Mouse (Mus musculus) hindbrain, postnatal 0 days (tissue): Measurements from ENCODE around the gene Scn1b. TPM values are rescaled to one million over a fixed set of nuclear protein-coding genes. Genes with fewer than 3 reads are reported as not detected.
A peak's percentile ranks its signal among the peaks of the same experiment; 100 is the strongest.

ENCODE experiments used
- ATAC-seq: fragments of 200-750 bp; cut with Nextera tagmentation; 2 replicates; pipeline ENCODE4 v1.8.0; 2017; ENCODE audit warnings: mild to moderate bottlenecking, moderate TSS enrichment, moderate library complexity
- DNase-seq: peaks from one replicate; pipeline ENCODE4 v3.0.0-alpha.2; 2015; ENCODE audit warnings: low spot score
- H3K27ac ChIP-seq: fragments of 300-500 bp; sonication (generic); 2 replicates; pipeline ENCODE4 v1.5.1; 2014; ENCODE audit warnings: mild to moderate bottlenecking
- H3K27me3 ChIP-seq: fragments of 300-500 bp; sonication (generic); 2 replicates; pipeline ENCODE4 v1.6.1; 2014; ENCODE audit warnings: low read length, mixed read lengths; ENCODE audit not compliant: insufficient read depth
- H3K36me3 ChIP-seq: fragments of 300-500 bp; sonication (generic); 2 replicates; pipeline ENCODE4 v1.6.1; 2014; ENCODE audit warnings: low read length, mixed read lengths; ENCODE audit not compliant: insufficient read depth
- H3K4me1 ChIP-seq: fragments of 300-500 bp; sonication (generic); 2 replicates; pipeline ENCODE4 v1.6.1; 2014; ENCODE audit warnings: antibody characterized with exemption, low read length, mixed read lengths; ENCODE audit not compliant: insufficient read depth
- H3K4me2 ChIP-seq: fragments of 300-500 bp; sonication (generic); 2 replicates; pipeline ENCODE4 v1.6.1; 2014; ENCODE audit warnings: low read depth, mild to moderate bottlenecking, low read length, moderate library complexity, mixed read lengths
- H3K4me3 ChIP-seq: fragments of 300-500 bp; sonication (generic); 2 replicates; pipeline ENCODE4 v1.5.1; 2014; ENCODE audit warnings: low read length
- H3K9ac ChIP-seq: fragments of 300-500 bp; sonication (generic); replicated peaks from 2 replicates; pipeline ENCODE4 v1.6.1; 2014; ENCODE audit warnings: mild to moderate bottlenecking, low read length, moderate library complexity, mixed read lengths
- H3K9me3 ChIP-seq: fragments of 300-500 bp; sonication (generic); 2 replicates; pipeline ENCODE4 v1.6.1; 2016; ENCODE audit warnings: low read length, mixed read lengths
- CTCF ChIP-seq: IDR thresholded peaks from 2 replicates; pipeline ENCODE4 v1.5.1; 2016; ENCODE audit warnings: antibody characterized with exemption, control low read depth, low read depth
- WGBS: fragments of 180-500 bp; shearing (Covaris S2); extraction: QIAGEN DNeasy Blood & Tissue Kit; methylation state at CpG from one replicate; pipeline ENCODE4 v1.1.7; 2014; 5-methylcytosine and 5-hydroxymethylcytosine counted together
- polyA plus RNA-seq: library from polyadenylated mRNA; unstranded; fragments of >200 nt; fragmentation: Nextera tagmentation; extraction: Ambion mirVana; gene quantifications from 2 replicates; pipeline ENCODE4 v1.2.1, GENCODE M21; 2015
- total RNA-seq: library from RNA; depleted of rRNA; stranded (reverse); fragments of >200 nt; gene quantifications from 2 replicates; pipeline ENCODE4 v1.2.3, GENCODE M21; 2014

Scn1b gene
- total and polyA plus RNA-seq, 2 experiments from 2014 or later, result 44.3 to 69.5 TPM

GRCm38 (mm10) chr7:31109796-31110195 lies 17.0 kb downstream of the Scn1b start:
- no peaks in the 10 kb centered on the region for H3K27me3 ChIP-seq
- no peaks in the 10 kb centered on the region for H3K36me3 ChIP-seq
- DNase-seq, result no peak
- WGBS, result 86% methylated on average over 5 of the region's 5 CpGs
- no peaks in the 10 kb centered on the region for H3K4me1 ChIP-seq
- no peak overlapping the region for H3K27ac ChIP-seq
- H3K9ac ChIP-seq, result no peak overlapping the region
- H3K4me3 ChIP-seq, result no peak overlapping the region
- no peak for TF ChIP-seq CTCF
- no peaks in the 10 kb centered on the region for H3K9me3 ChIP-seq
- no peak overlapping the region for H3K4me2 ChIP-seq
- ATAC-seq, result no peak

GRCm38 (mm10) chr7:31109091-31109490 lies 17.7 kb downstream of the Scn1b start:
- TF ChIP-seq CTCF, result no peak
- no peak overlapping the region for H3K27ac ChIP-seq
- DNase-seq, result no peak
- no peaks in the 10 kb centered on the region for H3K4me1 ChIP-seq
- no peaks in the 10 kb centered on the region for H3K27me3 ChIP-seq
- no peak for ATAC-seq
- no peak overlapping the region for H3K9ac ChIP-seq
- 33% methylated on average over 6 of the region's 7 CpGs for WGBS
- H3K9me3 ChIP-seq, result no peaks in the 10 kb centered on the region
- H3K4me3 ChIP-seq, result no peak overlapping the region
- H3K4me2 ChIP-seq, result no peak overlapping the region
- no peaks in the 10 kb centered on the region for H3K36me3 ChIP-seq

- no peak overlapping the region for H3K27ac ChIP-seq
- no peaks in the 10 kb centered on the region for H3K27me3 ChIP-seq
- no peaks in the 10 kb centered on the region for H3K4me1 ChIP-seq
- DNase-seq (no peak), ATAC-seq (no peak)
- 90% methylated on average over 11 of the region's 11 CpGs for WGBS
- no peak for TF ChIP-seq CTCF
- no peak overlapping the region for H3K4me2 ChIP-seq
- H3K36me3 ChIP-seq, result no peaks in the 10 kb centered on the region
- H3K4me3 ChIP-seq, result no peak overlapping the region
- H3K9me3 ChIP-seq, result no peaks in the 10 kb centered on the region
- H3K9ac ChIP-seq, result no peak overlapping the region
These were observed 19.0 kb downstream of the Scn1b start for GRCm38 (mm10) chr7:31107781-31108180.

- ATAC-seq, result no peak
- no peaks in the 10 kb centered on the region for H3K9me3 ChIP-seq
- WGBS, result 51% methylated on average over 3 of the region's 3 CpGs
- H3K4me1 ChIP-seq, result no peaks in the 10 kb centered on the region
- H3K27me3 ChIP-seq, result no peaks in the 10 kb centered on the region
- H3K36me3 ChIP-seq, result no peaks in the 10 kb centered on the region
- no peak for DNase-seq
- no peak overlapping the region for H3K4me3 ChIP-seq
- no peak overlapping the region for H3K27ac ChIP-seq
- H3K9ac ChIP-seq, result no peak overlapping the region
- TF ChIP-seq CTCF, result no peak
- H3K4me2 ChIP-seq, result no peak overlapping the region
These were observed 20.6 kb downstream of the Scn1b start for GRCm38 (mm10) chr7:31106166-31106565.

GRCm38 (mm10) chr7:31105061-31105768 lies 21.6 kb downstream of the Scn1b start:
- H3K36me3 ChIP-seq, result no peaks in the 10 kb centered on the region
- H3K4me2 ChIP-seq, result no peak overlapping the region
- H3K9ac ChIP-seq, result no peak overlapping the region
- H3K27ac ChIP-seq, result no peak overlapping the region
- 65% methylated on average over 15 of the region's 15 CpGs for WGBS
- DNase-seq (no peak), ATAC-seq (no peak)
- no peak overlapping the region for H3K4me3 ChIP-seq
- no peaks in the 10 kb centered on the region for H3K27me3 ChIP-seq
- H3K4me1 ChIP-seq, result no peaks in the 10 kb centered on the region
- no peaks in the 10 kb centered on the region for H3K9me3 ChIP-seq
- TF ChIP-seq CTCF, result peak; percentile 59

- no peak overlapping the region for H3K9ac ChIP-seq
- WGBS, result 77% methylated on average over 14 of the region's 14 CpGs
- ATAC-seq (no peak), DNase-seq (no peak)
- no peak overlapping the region for H3K4me3 ChIP-seq
- no peaks in the 10 kb centered on the region for H3K27me3 ChIP-seq
- no peaks in the 10 kb centered on the region for H3K36me3 ChIP-seq
- H3K4me1 ChIP-seq, result no peaks in the 10 kb centered on the region
- TF ChIP-seq CTCF, result no peak
- no peaks in the 10 kb centered on the region for H3K9me3 ChIP-seq
- no peak overlapping the region for H3K4me2 ChIP-seq
- H3K27ac ChIP-seq, result no peak overlapping the region
These were observed 26.0 kb downstream of the Scn1b start for GRCm38 (mm10) chr7:31100786-31101185.

DNA sequence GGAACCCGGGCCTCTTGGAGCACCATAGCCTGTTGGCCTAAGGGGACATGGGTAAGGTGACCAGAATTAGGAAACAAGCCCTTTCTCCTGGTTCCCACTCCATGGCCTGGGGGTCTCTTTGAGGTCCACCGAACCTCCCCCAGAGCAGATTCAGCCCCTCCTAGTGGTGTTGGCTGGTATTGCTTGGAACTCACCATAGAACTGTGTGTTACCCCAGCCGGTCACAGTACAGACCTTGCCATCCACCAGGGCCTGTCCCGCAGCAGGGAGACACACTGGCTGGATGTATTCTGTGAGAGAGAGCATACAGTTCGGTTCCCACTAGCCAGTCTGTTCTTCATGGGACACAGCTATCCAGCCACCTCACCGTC lies 27.2 kb downstream of the Scn1b start:
- TF ChIP-seq CTCF, result peak; percentile 18
- 84% methylated on average over 6 of the region's 6 CpGs for WGBS
- H3K4me1 ChIP-seq, result no peaks in the 10 kb centered on the region

More for the DNA sequence above, 27.2 kb downstream of the Scn1b start:
- DNase-seq, result no peak
- no peak overlapping the region for H3K9ac ChIP-seq
- H3K4me3 ChIP-seq, result no peak overlapping the region
- H3K36me3 ChIP-seq, result no peaks in the 10 kb centered on the region
- H3K9me3 ChIP-seq, result no peaks in the 10 kb centered on the region
- H3K27ac ChIP-seq, result no peak overlapping the region
- no peaks in the 10 kb centered on the region for H3K27me3 ChIP-seq
- no peak overlapping the region for H3K4me2 ChIP-seq
- no peak for ATAC-seq
